Mouse (Mus musculus) CH12.LX (cell line): ENCODE results near the gene Il1rl2.

Experiments
- CHD2 ChIP-seq: IDR thresholded peaks from 2 replicates; pipeline ENCODE4 v1.6.1; 2011; ENCODE audit warnings: low read length, improper control_type of control experiment
- EP300 ChIP-seq: IDR thresholded peaks from 2 replicates; pipeline ENCODE4 v1.6.1; 2011; ENCODE audit warnings: low read length, improper control_type of control experiment
- MAFK ChIP-seq: IDR thresholded peaks from 2 replicates; pipeline ENCODE4 v1.6.1; 2011; ENCODE audit warnings: low read length, improper control_type of control experiment; ENCODE audit not compliant: insufficient replicate concordance
- MEF2A ChIP-seq: IDR thresholded peaks from 2 replicates; pipeline ENCODE4 v1.6.1; 2014; ENCODE audit warnings: low read depth, mild to moderate bottlenecking, inconsistent platforms, low read length, improper control_type of control experiment, borderline replicate concordance
- POLR2A ChIP-seq: IDR thresholded peaks from 2 replicates; pipeline ENCODE4 v1.6.1; 2011; ENCODE audit warnings: low read depth, mild to moderate bottlenecking, improper control_type of control experiment, low read length
- ZMIZ1 ChIP-seq: IDR thresholded peaks from 2 replicates; pipeline ENCODE4 v1.6.1; 2012; ENCODE audit warnings: low read depth, mild to moderate bottlenecking, inconsistent platforms, low read length, improper control_type of control experiment

GRCm38 (mm10) chr1:40354665-40355064 is 30.3 kb downstream of the Il1rl2 start:
- TF ChIP-seq CHD2 (no peak), EP300 (no peak), ZMIZ1 (no peak), POLR2A (no peak), MAFK (no peak), MEF2A (no peak)
